Mouse (Mus musculus) spleen, postnatal 10 days (tissue): ENCODE measurements around the gene Mafg.
A peak's percentile ranks its signal among the peaks of the same experiment; 100 is the strongest.
"Not testable (repeated sequence)": the region's sequence is repeated elsewhere in the genome, so short reads cannot be mapped to it uniquely, and the experiment has no call there.

Experiments
- DNase-seq, 2 experiments: peaks; one replicate each; pipeline ENCODE4 v3.0.0; 2021 to 2022; ENCODE audit warnings: low spot score in 2 of 2

Gene Mafg

DNA sequence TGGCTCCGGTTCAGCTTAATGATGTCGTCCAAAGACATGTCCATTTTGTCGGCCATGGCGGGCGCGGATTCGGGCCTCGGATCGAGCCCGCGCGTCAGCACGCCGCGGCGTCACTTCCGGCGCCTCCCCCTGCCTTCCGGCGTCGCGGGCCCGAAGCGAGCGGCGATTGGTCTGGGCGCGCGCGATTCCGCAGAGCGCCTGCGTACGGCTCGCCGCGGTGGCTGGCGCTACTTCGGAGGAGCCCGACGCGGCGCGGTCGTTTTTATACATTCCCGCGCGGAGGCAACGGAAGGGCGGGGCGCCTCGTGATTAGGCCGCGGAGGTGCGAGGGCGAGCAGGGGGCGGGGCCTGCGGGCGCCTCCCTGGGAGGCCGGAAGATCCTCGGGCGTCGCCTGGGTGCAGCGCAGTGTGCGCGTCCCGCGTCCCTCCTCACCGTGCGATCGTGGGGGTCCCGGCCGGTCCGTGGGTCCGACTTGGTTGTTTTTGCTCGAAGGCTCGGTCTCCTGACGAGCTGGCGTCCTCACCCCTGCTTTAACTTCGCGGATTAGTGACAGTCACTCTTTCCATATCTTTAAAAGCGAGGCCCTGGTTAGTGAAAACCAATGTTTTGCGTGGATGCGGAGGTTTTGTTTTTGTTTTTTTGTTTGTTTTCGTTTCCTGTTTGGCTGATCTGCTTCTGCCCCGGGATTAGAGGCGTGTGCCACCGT, 35.0 kb downstream of the Mafg start, which contains the start of the genes Alyref and Anapc11:
Gene Alyref, minus strand, starts transcription at position 83 of the 707 bp plus-strand sequence.
Gene Anapc11, plus strand, starts transcription at position 139 of the 707 bp plus-strand sequence.
- peak; percentile 89 to 96 for DNase-seq

DNA sequence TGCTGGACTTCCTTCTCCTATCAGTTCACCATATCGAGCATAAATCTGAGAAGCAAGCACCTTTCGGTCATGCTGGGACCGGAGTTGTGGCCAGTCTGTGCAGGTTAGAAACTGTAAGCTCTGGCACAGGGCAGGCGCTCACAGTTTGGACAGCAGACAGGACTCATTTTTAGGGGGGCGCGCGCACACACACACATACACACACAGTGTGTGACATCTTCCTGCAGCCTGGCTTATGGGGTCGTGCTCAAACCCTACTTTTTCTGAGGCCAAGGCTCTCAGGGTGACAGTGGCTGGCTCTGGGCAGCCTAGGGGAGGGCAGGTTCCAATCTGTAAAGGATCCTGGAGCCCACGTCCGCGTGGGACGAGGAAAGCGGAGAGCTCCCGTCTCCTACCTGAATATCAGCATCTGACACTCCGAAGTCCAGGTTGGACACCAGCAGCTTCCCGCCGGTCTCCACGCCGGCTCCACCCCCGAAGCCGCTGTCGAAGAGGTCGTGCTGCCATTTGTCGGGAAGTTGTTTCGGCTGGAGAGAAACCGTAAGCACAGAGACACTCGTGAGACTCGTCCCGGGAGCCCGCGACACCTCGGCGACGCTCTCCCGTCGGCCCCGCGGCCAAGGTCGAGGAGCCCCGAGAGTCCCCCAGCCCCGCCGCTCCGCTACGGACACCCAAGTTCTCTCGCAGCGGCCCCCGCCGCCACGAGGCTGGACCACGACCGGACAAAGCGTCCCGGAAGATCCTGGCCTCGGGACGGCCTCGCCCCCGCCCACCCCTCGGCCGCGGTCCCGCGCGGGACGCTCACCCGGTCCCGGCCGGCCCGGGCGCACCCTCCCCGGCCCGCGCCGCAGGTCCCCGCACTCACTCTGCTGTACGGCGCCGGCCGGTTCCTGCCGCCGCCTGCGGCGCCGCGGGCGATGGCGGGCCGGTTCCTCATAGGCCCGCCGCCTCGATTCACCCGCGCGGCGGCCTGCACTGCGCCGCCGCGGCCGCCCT, 35.9 kb downstream of the Mafg start:
- peak; percentile 42 to 54 for DNase-seq

DNA sequence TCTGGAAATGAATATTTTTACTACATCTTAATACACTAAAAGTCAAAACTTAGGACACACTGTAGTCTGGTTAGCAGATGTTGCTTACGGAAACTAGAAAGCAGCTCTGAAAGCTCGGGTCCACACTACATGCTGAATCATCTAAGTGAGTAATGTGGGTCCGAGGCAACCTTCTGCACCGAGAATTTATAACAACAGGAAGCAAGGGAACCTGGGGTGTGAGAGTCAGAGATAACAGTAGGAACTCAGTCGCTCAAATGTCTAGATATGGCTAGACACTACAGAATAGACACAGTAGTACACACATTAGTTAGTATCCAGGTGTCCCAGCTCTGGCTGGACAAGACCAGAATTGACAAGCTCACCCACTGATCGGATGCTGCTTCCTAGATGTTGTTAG, 44.9 kb downstream of the Mafg start:
- no peak for DNase-seq

DNA sequence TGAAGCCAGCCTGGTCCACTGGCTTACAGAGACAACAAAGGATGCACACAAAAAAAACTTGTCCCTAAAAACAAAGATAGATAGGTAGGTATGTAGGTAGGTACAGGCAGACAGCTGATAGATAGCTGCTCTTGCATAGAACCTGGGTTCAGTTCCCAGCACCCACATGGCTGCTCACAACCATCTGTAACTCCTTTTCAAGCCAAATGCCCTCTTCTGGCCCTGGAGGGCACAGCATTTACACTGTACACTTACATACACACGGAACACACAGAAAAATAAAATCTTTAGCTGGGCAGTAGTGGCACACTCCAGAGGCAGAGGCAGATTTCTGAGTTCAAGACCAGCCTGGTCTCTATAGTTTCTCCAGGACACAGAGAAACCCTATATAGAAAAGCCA, 49.5 kb downstream of the Mafg start:
- DNase-seq, result no peak

DNA sequence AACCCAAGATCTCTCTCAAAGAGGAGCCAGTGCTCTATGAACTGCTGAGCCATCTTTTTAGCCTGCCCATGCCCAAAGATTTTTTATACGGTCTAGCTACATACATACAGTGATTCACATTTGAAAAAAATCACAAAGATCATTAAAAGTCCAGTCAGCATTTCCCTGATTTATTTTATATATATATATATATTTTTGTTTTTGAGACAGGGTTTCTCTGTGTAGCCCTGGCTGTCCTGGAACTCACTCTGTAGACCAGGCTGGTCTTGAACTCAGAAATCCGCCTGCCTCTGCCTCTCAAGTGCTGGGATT, 50.5 kb downstream of the Mafg start:
- DNase-seq, result not testable (repeated sequence)

DNA sequence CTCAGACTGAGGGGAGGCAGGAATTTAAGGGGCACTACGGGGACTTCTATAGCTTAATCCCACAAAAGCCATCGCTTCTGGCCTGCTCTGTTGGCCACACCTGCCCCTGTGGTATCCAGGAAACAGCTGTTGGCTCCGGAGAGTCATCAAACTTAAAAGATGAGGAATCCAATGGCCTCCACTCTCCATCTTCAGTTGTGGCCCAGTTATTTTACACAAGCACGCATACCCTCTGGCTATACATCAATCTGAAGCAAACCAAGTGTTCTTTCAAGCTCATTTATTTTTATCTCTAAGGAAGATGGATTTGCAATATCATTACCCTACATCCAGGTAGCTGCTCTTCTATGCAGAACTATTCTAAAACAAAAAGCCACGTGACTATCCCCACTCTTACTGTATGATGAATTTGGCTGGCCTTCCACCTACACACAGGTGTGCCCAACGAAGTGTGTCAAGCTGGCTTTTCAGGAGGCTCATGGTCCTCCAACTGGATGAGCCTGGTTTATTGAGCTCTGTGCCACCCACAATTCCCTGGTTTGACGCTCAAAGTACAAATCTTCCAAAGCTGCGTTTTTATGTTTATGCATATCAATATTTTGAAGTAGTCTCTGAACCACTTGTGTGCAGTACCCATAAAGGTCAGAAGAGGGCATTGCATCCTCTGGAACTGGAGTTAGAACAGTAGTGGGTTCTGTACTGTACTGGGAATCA, 51.0 kb downstream of the Mafg start:
- peak; percentile 44 to 72 for DNase-seq

DNA sequence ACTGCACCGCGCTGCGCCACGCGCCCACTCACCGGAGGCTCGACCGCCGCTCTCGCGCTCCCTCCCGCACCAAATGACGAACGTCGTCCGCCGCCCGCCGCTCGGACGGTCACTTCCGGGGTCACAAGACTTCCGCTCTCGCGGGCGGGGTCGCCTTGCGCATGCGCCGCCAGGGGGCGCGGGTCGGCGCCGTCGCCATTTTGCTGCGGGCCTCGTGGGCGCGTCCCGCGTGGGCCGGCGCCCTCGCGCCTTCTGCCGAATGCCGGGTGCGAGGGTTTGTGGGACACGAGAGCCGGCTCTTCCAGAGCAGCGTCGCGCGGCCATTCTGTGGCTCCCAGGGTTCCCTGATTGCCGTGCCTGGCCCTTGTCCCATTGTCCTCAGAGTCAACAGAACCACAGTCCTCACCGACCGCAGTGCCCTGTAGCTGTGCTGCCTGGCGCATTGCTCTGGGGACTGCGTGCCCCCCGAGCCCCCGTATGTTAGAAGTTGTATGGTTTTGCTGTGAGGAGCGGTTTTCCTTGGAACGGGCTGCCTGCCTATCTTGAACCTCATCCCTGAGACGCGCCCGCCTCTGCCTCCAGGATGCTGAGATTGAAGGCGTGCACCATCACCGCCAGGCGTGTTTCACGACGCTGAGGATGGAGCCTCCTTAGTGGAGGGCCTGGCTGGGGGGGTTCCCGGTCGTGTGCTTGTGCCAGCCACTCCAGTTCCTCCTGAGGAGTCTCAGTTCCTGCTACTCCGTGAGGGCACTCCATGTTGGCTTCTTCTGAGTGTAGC, 51.7 kb downstream of the Mafg start, which contains the start of gene Arhgdia:
Gene Arhgdia, minus strand, starts transcription at position 135 of the 778 bp plus-strand sequence.
- DNase-seq, result peak; percentile 87 to 89

DNA sequence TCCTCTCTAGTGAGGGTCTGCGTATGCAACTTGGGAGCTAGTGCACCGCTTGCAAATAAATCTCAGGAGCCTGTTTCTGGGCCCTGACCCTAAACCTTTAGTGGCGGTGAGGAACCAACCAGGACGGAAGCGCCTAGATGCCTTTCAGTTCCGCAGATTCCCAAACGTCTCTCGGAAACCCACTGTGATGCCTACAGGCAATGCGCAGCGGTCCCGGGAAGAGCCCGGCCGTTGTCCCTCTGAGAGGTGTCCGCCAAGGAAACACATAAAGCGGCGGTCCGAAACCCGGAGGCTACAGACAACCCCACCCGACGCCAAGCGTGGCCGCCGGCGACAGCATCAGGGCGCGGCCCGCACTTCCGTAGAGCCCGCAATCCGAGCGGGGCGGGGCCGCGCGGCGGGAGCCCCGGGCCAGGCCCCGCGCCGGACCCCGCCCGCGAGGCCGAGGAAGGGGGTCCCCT, 52.5 kb downstream of the Mafg start:
- DNase-seq, result peak; percentile 69

DNA sequence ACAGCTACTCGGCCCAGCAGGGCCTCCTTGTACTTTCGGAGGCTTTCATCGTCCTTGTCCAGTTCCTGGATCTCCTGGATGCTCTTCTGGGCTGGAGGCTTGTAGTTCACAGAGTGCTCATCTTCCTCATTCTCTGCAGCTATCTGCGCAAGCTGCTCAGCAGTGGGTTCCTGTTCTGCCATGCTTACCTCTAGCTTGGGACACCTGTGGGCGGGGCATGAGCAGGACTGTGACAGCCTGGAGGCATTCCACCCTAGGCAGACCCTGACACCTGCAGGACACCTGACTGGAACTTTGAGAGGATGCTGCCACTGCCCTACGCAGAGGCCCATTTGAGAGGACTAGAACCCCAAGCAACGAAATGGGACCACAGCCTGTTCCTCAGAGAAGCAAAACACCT, 53.2 kb downstream of the Mafg start:
- peak; percentile 47 to 66 for DNase-seq

DNA sequence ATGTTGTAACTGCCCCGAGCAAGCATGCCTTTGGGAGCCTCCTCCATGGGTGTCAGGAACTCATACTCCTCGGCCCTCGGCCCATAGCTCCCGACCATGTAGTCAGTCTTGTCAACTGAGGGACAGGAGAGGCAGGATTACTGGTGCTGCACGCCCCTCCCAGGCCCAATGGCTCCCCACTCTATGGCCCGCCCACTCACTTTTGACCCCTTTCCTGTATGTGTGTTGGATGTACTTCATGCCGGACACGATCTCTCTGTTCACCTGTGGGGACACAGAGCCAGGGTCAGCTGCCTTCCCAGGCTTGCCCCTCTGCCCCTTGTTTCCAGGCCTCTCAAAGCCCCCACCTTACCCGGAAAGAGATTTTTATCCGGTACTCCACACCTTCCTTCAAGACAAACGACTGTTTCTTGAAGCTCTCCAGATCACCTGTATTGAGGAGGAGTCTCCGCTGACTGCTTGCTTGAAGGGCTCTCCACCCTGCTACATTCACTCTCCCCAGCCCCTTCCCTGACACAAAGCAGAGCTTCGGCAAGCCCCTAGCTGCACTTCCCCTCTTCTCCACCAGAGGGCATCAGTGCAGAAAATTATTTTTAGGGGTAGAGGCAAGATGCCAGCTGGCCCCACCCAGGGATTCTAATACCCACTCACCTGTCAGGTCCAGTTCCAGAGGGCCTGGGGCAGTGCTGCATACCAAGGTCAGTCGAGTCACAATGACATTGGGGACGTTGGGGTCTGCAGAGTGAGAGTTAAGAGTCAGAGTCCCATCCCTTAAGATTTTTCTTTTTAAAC, 53.9 kb downstream of the Mafg start:
- peak; percentile 83 to 87 for DNase-seq

DNA sequence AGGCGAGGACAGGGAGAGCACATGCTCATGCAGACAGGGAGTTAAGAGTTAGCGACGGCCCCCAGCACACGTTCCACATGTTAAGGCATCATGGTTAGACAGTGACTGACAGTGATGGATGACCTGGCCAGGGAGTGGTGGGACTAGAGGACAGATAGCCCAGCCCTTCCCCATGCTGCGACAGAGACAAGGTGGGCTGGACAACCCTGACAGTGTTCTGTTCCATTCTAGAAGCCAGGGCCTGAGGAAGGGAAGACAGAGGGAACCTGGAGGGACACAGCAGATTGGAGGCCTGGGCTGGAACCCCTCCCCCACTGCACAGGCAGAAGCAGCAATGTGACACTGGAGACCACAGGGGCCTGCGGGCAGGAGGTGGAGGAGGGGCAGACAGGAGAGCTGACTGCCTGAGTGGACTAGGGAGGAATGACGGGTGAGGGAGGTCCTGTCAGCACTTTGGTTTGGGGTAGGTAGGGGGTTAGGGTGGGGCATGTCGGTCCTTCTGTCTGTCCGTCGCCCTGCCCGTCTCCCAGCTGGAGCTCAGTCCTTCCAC, 54.6 kb downstream of the Mafg start:
- peak in 1 of 2 experiments; percentile 32 for DNase-seq

DNA sequence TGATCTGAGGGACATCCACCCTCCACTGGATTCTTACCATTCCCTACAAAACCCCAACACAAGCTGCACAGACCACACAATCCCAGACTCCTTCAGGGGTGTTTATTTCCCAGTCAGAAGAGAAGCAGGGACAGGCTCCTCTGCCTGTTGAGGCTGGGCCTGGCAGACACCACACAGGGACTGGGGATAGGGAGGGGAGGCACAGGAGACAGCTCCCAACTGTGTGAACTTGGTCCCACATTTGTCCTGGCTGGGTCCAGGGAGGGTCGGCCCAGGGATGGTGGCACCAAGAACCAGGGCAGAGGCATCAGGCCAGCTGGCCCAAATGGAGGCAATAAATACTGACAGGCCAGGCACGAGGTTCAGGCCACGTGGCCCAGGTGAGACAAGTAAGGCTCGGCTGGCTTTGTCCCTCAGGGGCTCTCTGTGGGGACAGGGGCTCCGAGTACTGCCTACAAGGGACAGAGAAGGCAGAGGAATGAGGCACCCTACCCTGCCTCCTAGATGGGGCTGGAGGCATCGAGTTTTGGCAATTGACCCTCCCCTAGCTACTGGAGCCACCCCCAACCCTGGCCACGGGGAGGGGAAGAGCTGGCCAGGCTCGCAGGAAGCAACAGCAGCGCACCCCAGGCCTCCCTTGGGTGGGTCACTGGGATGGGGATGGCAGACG, 55.2 kb downstream of the Mafg start:
- DNase-seq, result peak in 1 of 2 experiments; percentile 21

DNA sequence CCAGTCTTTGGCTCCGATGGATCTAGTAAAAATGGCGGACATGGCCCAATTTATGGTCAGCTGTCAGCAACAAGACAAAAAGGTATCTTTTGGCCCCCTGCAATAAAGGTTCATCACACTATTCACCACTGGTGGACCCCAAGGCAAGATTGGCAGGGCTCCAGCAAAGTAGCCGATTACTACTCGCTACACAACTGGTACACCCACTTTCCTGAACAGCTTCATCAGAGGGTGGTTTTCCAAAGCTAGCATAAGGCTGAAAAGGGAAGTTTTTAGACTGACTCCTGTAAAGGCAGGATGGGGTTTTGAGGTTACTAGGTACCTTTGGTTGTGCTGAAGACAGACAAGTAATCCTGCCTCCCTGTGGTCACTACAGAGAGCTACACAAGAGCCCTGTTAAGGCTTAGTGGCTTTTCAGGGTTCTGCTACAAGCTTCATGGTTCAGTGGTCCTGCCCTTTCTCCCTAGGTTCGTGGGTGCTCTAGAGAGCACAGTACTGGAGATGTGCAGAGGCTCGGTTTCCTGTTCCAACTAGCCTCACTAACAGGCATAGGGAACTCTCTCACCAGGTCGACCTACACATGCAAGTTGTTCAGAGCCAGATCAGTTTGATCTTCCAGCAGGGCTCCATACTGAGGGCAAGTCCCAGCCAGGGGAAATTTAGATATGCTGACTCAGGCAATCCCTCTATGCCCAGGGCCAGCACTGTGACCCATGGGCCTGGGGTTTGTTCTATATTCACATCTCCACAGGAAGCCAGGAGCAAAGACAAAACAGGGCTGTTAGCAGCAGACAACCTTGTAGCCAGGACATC, 56.0 kb downstream of the Mafg start:
- DNase-seq, result peak in 1 of 2 experiments; percentile 25

DNA sequence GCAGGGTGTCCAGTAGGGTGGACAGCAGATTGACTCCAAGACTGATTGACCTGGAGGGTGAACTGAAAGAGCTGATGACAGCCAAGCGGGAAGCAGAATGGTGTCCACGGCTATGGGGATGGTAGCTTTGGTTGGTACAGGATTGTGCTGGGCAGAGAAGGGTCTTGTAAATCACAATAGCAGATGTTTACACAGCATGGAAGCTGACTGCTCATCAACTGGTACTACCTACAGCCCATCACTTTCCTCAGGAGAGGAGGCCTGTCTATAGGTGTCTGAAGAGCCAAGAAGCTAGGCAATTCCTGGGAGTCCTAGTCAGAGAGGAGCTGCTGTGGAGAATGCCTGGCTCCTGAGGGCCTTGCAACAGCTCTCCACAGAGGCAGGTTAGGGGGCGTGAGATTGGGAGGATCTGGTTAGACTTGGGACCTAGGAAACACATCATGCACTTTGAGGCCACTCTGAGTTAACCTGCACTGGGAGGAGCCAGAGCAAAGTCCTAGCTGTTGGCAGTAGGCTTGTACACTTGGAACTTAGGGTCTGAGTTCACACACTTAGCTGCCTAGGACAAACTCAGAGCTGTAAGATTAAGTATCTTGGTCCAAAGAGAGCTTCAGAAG, 56.9 kb downstream of the Mafg start:
- DNase-seq, result no peak

DNA sequence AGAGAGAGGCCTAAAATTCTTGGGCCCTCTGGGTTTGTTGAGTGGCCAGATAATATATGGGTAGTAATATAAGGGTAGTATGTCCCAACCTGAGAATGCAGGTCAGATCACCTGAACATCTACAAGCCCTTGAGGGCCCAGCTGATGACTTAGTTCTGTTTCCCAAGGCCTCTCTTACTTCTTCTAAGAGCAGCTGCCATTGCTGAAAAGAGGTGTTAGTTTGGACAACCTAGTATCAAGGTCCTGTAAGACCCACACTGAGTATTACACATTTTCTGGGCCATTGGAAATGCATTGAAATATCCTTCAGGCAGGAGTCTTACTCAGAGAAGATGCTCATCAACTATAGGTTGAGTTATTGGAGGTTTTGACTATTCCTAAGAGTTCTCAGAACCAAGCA, 57.5 kb downstream of the Mafg start:
- DNase-seq, result no peak
